Mouse (Mus musculus) yolk sac, embryonic 10.5 days (tissue): ENCODE data around the gene Tmed10.

Experiments
- DNase-seq: peaks from one replicate; pipeline ENCODE4 v3.0.0-alpha.2; 2017; ENCODE audit warnings: low spot score

Gene Tmed10

GRCm38 (mm10) chr12:85374561-85375272, at the start of gene Tmed10:
TSS of gene Tmed10 (minus strand) at chr12:85374847.
- peak; percentile 95 for DNase-seq

GRCm38 (mm10) chr12:85423236-85423635, 48.6 kb upstream of the Tmed10 start:
- DNase-seq, result no peak

- no peak for DNase-seq
Measured at GRCm38 (mm10) chr12:85422536-85422935, 47.9 kb upstream of the Tmed10 start.

- no peak for DNase-seq
Measured at GRCm38 (mm10) chr12:85420945-85421344, 46.3 kb upstream of the Tmed10 start.

GRCm38 (mm10) chr12:85417845-85418244, 43.2 kb upstream of the Tmed10 start:
- DNase-seq, result no peak

- DNase-seq, result no peak
Measured at GRCm38 (mm10) chr12:85416298-85416697, 41.7 kb upstream of the Tmed10 start.

- no peak for DNase-seq
Measured at GRCm38 (mm10) chr12:85415876-85416275, 41.2 kb upstream of the Tmed10 start.

GRCm38 (mm10) chr12:85411136-85411535, 36.5 kb upstream of the Tmed10 start:
- DNase-seq, result no peak

GRCm38 (mm10) chr12:85397960-85398272, 23.3 kb upstream of the Tmed10 start:
- DNase-seq, result no peak

GRCm38 (mm10) chr12:85397063-85397959, 22.7 kb upstream of the Tmed10 start:
- DNase-seq, result peak; percentile 58

GRCm38 (mm10) chr12:85393981-85394380, 19.3 kb upstream of the Tmed10 start:
- peak; percentile 83 for DNase-seq

GRCm38 (mm10) chr12:85393526-85393925, 18.9 kb upstream of the Tmed10 start:
- DNase-seq, result no peak

GRCm38 (mm10) chr12:85391148-85391547, 16.5 kb upstream of the Tmed10 start:
- no peak for DNase-seq

- DNase-seq, result no peak
Measured at GRCm38 (mm10) chr12:85389204-85390185, 14.8 kb upstream of the Tmed10 start.

GRCm38 (mm10) chr12:85385995-85386375, 11.3 kb upstream of the Tmed10 start:
- DNase-seq, result no peak

- no peak for DNase-seq
Measured at GRCm38 (mm10) chr12:85385329-85385994, 10.8 kb upstream of the Tmed10 start.

- peak; percentile 87 for DNase-seq
Measured at GRCm38 (mm10) chr12:85382761-85383680, 8.4 kb upstream of the Tmed10 start.

GRCm38 (mm10) chr12:85381570-85381969, 6.9 kb upstream of the Tmed10 start:
- no peak for DNase-seq

- no peak for DNase-seq
Measured at GRCm38 (mm10) chr12:85380942-85381341, 6.3 kb upstream of the Tmed10 start.

GRCm38 (mm10) chr12:85380308-85380707, 5.7 kb upstream of the Tmed10 start:
- DNase-seq, result peak; percentile 63
